Mouse (Mus musculus) T-helper 17 cell (primary cell): Measurements from ENCODE around the gene Plxdc2.

Source experiments
- in situ Hi-C, 2 experiments: fragments of 300-600 bp; cut with MboI, MseI; formaldehyde crosslinking; loops; 1 replicate in 1 of 2; 2 replicates in 1 of 2; pipeline ENCODE4 v1.15.1; 2025; ENCODE audit warnings: high pct_unique_total_duplicates in 2 of 2

Gene Plxdc2

GRCm38 (mm10) chr2:16545207-16545606 is 189.1 kb downstream of the Plxdc2 start:
- in situ Hi-C loops = no loop called here

DNA sequence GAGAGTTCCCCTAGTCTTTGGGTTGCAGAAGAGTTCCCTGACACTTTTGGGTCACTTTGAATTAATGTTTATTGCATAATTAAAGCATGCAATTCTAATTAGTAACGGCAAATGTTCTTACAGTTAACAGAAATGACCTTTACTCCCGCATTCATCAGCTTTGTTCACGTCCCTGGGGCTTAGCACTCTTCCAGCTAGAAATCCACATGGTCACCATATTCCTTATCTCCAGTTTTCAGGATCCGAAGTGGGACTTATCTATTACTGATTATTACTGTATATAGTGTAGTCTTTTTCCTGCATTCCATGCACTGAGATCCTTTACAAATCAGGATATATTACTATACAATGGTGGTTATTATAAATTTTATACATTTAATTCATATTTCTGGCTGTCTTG is 203.2 kb downstream of the Plxdc2 start:
- in situ Hi-C loops = loop anchor here in 1 of 2 experiments (10.0 kb wide), 1 partner anchor 1396 kb away; no protein-coding TSS in a partner anchor

GRCm38 (mm10) chr2:16568263-16568662 is 212.2 kb downstream of the Plxdc2 start:
- in situ Hi-C loops = no loop called here

DNA sequence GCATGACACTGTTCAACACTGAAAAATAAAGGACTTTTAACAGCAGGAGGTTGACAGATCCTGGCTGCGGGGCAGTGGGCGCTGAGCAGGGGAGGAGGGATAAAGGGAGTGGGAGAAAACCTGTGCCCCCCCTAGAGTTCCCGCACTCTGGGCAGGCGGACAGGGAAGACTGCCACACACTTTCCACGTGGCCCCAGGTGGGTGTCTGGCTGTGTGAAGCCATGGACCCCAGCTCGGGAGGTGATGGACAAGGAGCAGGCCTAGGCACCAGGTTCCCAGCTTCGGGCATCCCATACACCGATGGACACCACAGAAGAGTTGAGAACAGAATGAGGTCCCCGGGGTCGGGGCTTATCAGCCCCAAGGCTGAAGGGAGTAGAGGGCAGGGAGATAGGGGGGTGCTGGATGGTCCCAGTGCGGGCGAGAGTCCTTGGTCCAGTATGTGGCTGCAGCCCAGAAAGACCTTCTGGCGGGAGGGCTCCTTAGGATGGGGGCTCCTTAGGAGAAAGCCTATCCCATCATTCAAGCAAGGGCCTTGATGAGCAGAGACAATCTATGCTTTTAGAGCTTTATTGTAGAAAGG is 215.2 kb downstream of the Plxdc2 start:
- in situ Hi-C loops = no loop called here

- in situ Hi-C loops = no loop called here
These were observed 220.5 kb downstream of the Plxdc2 start for GRCm38 (mm10) chr2:16576566-16576965.

DNA sequence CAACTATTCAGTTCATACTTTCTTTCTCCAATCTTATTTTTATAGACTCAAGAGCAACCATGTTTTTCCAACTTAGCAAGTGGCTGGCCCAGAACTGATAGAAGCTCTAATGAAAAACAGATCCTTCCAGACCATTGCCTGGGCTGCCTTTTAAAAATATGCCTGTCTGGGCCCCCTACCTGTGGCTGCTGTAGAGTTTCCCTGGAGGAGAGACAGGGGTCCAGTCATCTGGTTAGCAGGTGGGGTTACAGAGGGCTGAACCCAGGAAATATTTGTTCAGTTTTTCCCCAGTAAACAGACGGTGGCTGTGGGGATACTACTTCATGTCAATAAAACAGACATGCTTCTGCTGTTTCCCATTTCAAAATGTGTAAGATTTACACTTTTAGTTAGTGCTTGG is 222.0 kb downstream of the Plxdc2 start:
- in situ Hi-C loops = no loop called here

GRCm38 (mm10) chr2:16588546-16588945 is 232.4 kb downstream of the Plxdc2 start:
- in situ Hi-C loops = no loop called here

GRCm38 (mm10) chr2:16595451-16595850 is 239.3 kb downstream of the Plxdc2 start:
- in situ Hi-C loops = no loop called here

DNA sequence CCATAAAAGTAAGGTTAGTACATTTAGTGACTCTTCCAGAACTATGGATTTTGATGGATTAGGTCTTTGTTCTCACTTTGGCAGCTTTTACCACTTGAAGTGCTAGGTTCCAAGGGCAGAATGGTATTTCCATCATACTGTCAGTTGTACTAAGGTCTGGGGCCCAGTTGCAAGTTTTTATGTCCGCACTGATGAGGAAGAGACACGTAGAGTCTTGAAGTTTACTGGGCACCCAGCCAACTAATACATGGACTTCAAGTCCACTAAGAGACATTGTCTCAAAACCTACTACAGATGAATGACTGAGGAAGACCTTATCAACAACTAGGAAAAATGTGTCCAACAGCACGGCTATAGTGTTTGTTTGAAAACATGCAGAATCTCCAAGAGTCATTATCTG is 242.1 kb downstream of the Plxdc2 start:
- in situ Hi-C loops = no loop called here

GRCm38 (mm10) chr2:16604291-16604690 is 248.2 kb downstream of the Plxdc2 start:
- in situ Hi-C loops = no loop called here

- in situ Hi-C loops = no loop called here
These were observed 251.9 kb downstream of the Plxdc2 start for GRCm38 (mm10) chr2:16607792-16608586.

DNA sequence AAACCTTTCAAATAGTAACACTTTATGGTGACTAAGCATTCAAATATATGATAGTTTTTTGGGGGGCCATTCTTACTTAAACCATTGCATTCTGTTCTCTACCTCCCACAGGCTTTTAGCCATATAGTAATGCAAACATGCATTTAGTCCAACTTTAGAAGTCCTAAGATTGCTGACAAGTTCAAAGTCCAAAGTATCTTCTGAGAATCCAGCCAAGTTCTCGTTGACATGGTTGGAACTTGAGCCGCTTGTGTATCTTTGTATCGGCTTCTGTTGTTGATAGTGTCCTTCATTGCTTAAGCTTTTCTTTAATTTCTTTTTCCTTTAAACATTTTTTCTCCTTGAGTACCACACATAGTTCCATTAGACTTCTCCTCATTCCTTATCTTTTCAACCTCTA is 286.0 kb downstream of the Plxdc2 start:
- in situ Hi-C loops = no loop called here

GRCm38 (mm10) chr2:16651713-16652112 is 295.6 kb downstream of the Plxdc2 start:
- in situ Hi-C loops = no loop called here

DNA sequence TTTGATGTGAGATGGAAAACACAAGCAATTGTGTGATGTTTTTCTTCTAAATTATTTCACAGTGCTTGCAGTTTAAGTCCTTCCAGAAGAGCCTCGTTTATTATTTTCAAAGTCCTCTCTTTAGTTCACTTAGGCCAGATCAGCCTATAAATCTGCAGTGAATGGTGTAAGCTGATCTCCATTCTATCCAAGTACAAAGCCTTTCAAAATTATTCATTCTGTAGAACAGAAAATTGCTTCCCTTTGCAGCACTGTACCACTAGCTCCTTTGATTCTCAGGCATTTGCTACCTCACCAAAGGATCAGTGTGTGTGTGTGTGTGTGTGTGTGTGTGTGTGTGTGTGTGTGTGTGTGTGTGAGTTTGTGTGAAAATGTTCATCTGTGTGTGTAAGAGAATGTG is 308.4 kb downstream of the Plxdc2 start:
- in situ Hi-C loops = no loop called here

- in situ Hi-C loops = no loop called here
These were observed 312.3 kb downstream of the Plxdc2 start for GRCm38 (mm10) chr2:16668391-16668790.

GRCm38 (mm10) chr2:16682905-16683304 is 326.8 kb downstream of the Plxdc2 start:
- in situ Hi-C loops = loop anchor here in 1 of 2 experiments (10.0 kb wide), 1 partner anchor 1452 kb away; no protein-coding TSS in a partner anchor

GRCm38 (mm10) chr2:16683739-16684138 is 327.6 kb downstream of the Plxdc2 start:
- in situ Hi-C loops = loop anchor here in 1 of 2 experiments (10.0 kb wide), 1 partner anchor 1451 kb away; no protein-coding TSS in a partner anchor

GRCm38 (mm10) chr2:16684529-16684928 is 328.4 kb downstream of the Plxdc2 start:
- in situ Hi-C loops = loop anchor here in 1 of 2 experiments (10.0 kb wide), 1 partner anchor 1450 kb away; no protein-coding TSS in a partner anchor

- in situ Hi-C loops = no loop called here
These were observed 340.3 kb downstream of the Plxdc2 start for GRCm38 (mm10) chr2:16696390-16696789.

GRCm38 (mm10) chr2:16697181-16697580 is 341.1 kb downstream of the Plxdc2 start:
- in situ Hi-C loops = no loop called here

- in situ Hi-C loops = no loop called here
These were observed 350.1 kb downstream of the Plxdc2 start for GRCm38 (mm10) chr2:16706227-16706626.

- in situ Hi-C loops = no loop called here
These were observed 353.8 kb downstream of the Plxdc2 start for GRCm38 (mm10) chr2:16709885-16710284.

DNA sequence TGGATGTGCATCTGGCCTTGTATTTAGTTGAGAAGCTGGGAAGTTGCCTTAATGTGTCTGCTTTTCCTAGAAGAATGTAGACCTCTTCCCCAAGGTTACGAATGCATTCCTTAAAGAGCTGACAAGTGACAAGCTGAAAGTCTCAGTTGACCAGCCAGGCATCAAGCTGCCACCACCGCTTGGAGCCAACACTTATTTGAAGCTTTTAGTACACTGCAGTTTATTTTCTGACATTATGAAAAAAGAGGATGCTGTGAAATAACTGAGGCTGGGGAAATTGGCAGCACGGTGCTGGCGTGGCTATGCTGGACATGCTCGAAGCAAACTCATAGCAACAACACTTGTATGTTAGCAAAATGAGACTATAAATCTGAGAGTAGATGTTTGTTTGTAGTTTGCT is 374.9 kb downstream of the Plxdc2 start:
- in situ Hi-C loops = no loop called here
